Mouse (Mus musculus) cerebellum, adult 11-12 months (tissue): ENCODE measurements around the gene Rab5a.

Experiments
- DNase-seq: peaks from one replicate; pipeline ENCODE4 v3.0.0; 2022

Rab5a gene

GRCm38 (mm10) chr17:53543591-53544324 lies 64.7 kb downstream of the Rab5a start:
- DNase-seq: no peak

GRCm38 (mm10) chr17:53551306-53552299 lies 72.6 kb downstream of the Rab5a start:
- no peak for DNase-seq

GRCm38 (mm10) chr17:53554088-53554487 lies 75.1 kb downstream of the Rab5a start:
- DNase-seq: no peak

GRCm38 (mm10) chr17:53554813-53555212 lies 75.8 kb downstream of the Rab5a start:
- DNase-seq: no peak
